Mouse (Mus musculus) forebrain, embryonic 12.5 days (tissue): ENCODE results near the gene Nlrp3. TPM values are rescaled to one million over a fixed set of nuclear protein-coding genes. Genes with fewer than 3 reads are reported as not detected.

Experiments
- ATAC-seq: fragments of 200-750 bp; cut with Nextera tagmentation; 2 replicates; pipeline ENCODE4 v1.8.0; 2017; ENCODE audit warnings: moderate TSS enrichment; ENCODE audit not compliant: low FRiP score
- H3K27ac ChIP-seq: fragments of 300-500 bp; sonication (generic); 2 replicates; pipeline ENCODE4 v1.5.1; 2016; ENCODE audit warnings: mild to moderate bottlenecking
- H3K27me3 ChIP-seq: fragments of 300-500 bp; sonication (generic); 2 replicates; pipeline ENCODE4 v1.6.1; 2016; ENCODE audit warnings: mild to moderate bottlenecking
- H3K36me3 ChIP-seq: fragments of 300-500 bp; sonication (generic); replicated peaks from 2 replicates; pipeline ENCODE4 v1.6.1; 2016; ENCODE audit warnings: mild to moderate bottlenecking
- H3K4me1 ChIP-seq: fragments of 300-500 bp; sonication (generic); 2 replicates; pipeline ENCODE4 v1.6.1; 2016
- H3K4me2 ChIP-seq: fragments of 300-500 bp; sonication (generic); 2 replicates; pipeline ENCODE4 v1.6.1; 2016; ENCODE audit warnings: mild to moderate bottlenecking, moderate library complexity
- H3K4me3 ChIP-seq: fragments of 300-500 bp; sonication (generic); replicated peaks from 2 replicates; pipeline ENCODE4 v1.5.1; 2016; ENCODE audit warnings: mild to moderate bottlenecking
- H3K9ac ChIP-seq: fragments of 300-500 bp; sonication (generic); 2 replicates; pipeline ENCODE4 v1.6.1; 2016; ENCODE audit warnings: mild to moderate bottlenecking
- H3K9me3 ChIP-seq: fragments of 300-500 bp; sonication (generic); 2 replicates; pipeline ENCODE4 v1.6.1; 2016
- WGBS: fragments of 180-500 bp; shearing (Covaris S2); methylation state at CpG from one replicate; pipeline ENCODE4 v1.1.7; 2016; 5-methylcytosine and 5-hydroxymethylcytosine counted together
- polyA plus RNA-seq: library from polyadenylated mRNA; unstranded; fragments of >200 nt; fragmentation: Nextera tagmentation; extraction: Ambion mirVana; gene quantifications from 2 replicates; pipeline ENCODE4 v1.2.1, GENCODE M21; 2016

Gene Nlrp3
- polyA plus RNA-seq, 1 experiment from 2014 or later: not detected

DNA sequence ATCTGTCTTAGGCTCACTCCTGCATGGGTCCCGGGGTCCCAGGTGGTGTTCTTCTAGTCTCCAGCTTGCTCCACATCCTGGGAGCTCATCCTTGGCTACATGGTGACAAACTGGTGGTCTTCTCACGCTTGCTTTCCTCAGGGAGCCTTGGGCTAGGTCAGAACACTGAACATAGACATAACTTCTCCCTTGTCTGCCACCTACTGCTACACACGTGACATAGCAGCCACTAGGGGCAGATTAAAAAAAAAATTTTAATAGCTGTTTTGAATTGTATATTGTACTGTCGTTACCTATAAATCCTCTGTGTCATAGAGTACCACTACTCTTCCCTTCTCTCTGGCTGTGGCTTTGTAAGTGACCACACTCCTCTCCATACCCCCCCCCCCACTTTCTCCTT lies 54.7 kb downstream of the Nlrp3 start:
- no peak for ATAC-seq
- Histone ChIP-seq H3K27ac (no peak overlapping the region), H3K36me3 (no peaks in the 10 kb centered on the region), H3K4me1 (no peaks in the 10 kb centered on the region), H3K4me2 (no peak overlapping the region), H3K4me3 (no peak overlapping the region), H3K9me3 (no peaks in the 10 kb centered on the region), H3K27me3 (no peaks in the 10 kb centered on the region), H3K9ac (no peak overlapping the region)
- 51% methylated on average over 4 of the region's 4 CpGs for WGBS

- Histone ChIP-seq H3K27me3 (no peaks in the 10 kb centered on the region), H3K4me3 (no peak overlapping the region), H3K36me3 (no peaks in the 10 kb centered on the region), H3K4me1 (no peaks in the 10 kb centered on the region), H3K9ac (no peak overlapping the region), H3K4me2 (no peak overlapping the region), H3K27ac (no peak overlapping the region), H3K9me3 (no peaks in the 10 kb centered on the region)
- ATAC-seq: no peak
- WGBS: 92% methylated on average over 8 of the region's 8 CpGs
Observed at GRCm38 (mm10) chr11:59596950-59597349, 55.6 kb downstream of the Nlrp3 start.

GRCm38 (mm10) chr11:59599211-59599610 lies 57.8 kb downstream of the Nlrp3 start:
- H3K4me1 ChIP-seq: no peaks in the 10 kb centered on the region
- no peaks in the 10 kb centered on the region for H3K9me3 ChIP-seq
- ATAC-seq: no peak
- no peak overlapping the region for H3K9ac ChIP-seq
- no peaks in the 10 kb centered on the region for H3K27me3 ChIP-seq
- no peak overlapping the region for H3K4me3 ChIP-seq
- H3K27ac ChIP-seq: no peak overlapping the region
- 81% methylated on average over 7 of the region's 7 CpGs for WGBS
- H3K36me3 ChIP-seq: no peaks in the 10 kb centered on the region
- no peak overlapping the region for H3K4me2 ChIP-seq

DNA sequence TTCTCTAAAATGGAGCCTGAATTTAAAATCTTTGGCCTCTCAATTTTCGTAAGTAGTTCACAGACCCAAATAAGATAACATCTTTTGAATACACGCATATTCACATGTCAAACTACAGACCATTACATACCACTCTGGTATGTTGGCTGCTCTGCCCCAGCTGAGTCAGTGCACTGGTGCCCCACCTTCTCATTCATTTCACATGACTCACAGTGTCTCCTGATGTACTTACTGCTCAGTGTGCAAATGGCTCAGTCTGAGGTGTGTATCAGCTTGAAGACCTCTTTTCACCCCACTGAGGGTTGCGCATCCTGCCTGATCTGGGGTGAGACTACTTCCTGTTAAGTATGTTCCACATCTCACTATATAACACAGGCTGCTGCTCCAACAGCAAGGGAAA lies 59.5 kb downstream of the Nlrp3 start:
- H3K9me3 ChIP-seq: no peaks in the 10 kb centered on the region
- no peak overlapping the region for H3K27ac ChIP-seq
- no peak overlapping the region for H3K4me2 ChIP-seq
- ATAC-seq: no peak
- H3K4me1 ChIP-seq: no peaks in the 10 kb centered on the region
- no peaks in the 10 kb centered on the region for H3K36me3 ChIP-seq
- no peak overlapping the region for H3K9ac ChIP-seq
- WGBS: 98% methylated on average over 3 of the region's 3 CpGs
- H3K4me3 ChIP-seq: no peak overlapping the region
- H3K27me3 ChIP-seq: no peaks in the 10 kb centered on the region

DNA sequence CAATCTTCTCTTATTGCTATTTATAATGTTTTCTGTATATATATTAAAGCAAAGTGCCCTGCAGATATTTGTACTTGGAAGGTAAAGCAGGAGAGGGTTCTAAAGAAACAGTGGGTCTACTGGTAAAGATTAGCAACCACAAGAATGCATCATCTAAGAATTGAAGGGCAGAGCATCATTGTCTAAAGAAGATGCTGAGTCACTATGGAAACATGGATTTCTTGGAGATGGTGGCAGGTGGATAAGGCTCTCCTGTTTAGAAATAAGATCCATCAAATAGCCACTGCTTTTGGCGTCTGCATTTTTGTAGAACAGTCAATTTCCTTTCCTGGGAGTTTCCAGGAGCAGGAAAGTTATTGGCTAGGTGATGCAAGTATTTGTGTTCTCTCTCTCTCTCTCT lies 60.9 kb downstream of the Nlrp3 start:
- Histone ChIP-seq H3K4me2 (no peak overlapping the region), H3K27ac (no peak overlapping the region), H3K9me3 (no peaks in the 10 kb centered on the region), H3K9ac (no peak overlapping the region), H3K4me1 (no peaks in the 10 kb centered on the region), H3K27me3 (no peaks in the 10 kb centered on the region), H3K36me3 (no peaks in the 10 kb centered on the region), H3K4me3 (no peak overlapping the region)
- ATAC-seq: no peak
- WGBS: 73% methylated on average over 1 of the region's 1 CpGs

GRCm38 (mm10) chr11:59611646-59612045 lies 70.3 kb downstream of the Nlrp3 start:
- H3K27ac ChIP-seq: no peak overlapping the region
- H3K4me3 ChIP-seq: no peak overlapping the region
- H3K27me3 ChIP-seq: no peaks in the 10 kb centered on the region
- no peaks in the 10 kb centered on the region for H3K9me3 ChIP-seq
- no peak for ATAC-seq
- no peak overlapping the region for H3K9ac ChIP-seq
- no peaks in the 10 kb centered on the region for H3K36me3 ChIP-seq
- no peak overlapping the region for H3K4me2 ChIP-seq
- no peaks in the 10 kb centered on the region for H3K4me1 ChIP-seq
- WGBS: 89% methylated on average over 5 of the region's 5 CpGs

- 63% methylated on average over 4 of the region's 4 CpGs for WGBS
- no peak overlapping the region for H3K4me3 ChIP-seq
- H3K9me3 ChIP-seq: no peaks in the 10 kb centered on the region
- H3K4me2 ChIP-seq: no peak overlapping the region
- H3K4me1 ChIP-seq: no peaks in the 10 kb centered on the region
- ATAC-seq: no peak
- H3K27me3 ChIP-seq: no peaks in the 10 kb centered on the region
- H3K36me3 ChIP-seq: no peaks in the 10 kb centered on the region
- no peak overlapping the region for H3K9ac ChIP-seq
- H3K27ac ChIP-seq: no peak overlapping the region
Observed at GRCm38 (mm10) chr11:59614120-59614519, 72.8 kb downstream of the Nlrp3 start.

Other genes with a start within 250 kb of the Nlrp3 start
- 4.9 and 5.3 TPM in 2 replicates for gene Wnt9a, start 234.6 kb upstream of the Nlrp3 start, polyA plus RNA-seq
- gene Prss38, start 165.9 kb upstream of the Nlrp3 start, polyA plus RNA-seq: not detected in 2 replicates
- gene Jmjd4, start 91.5 kb upstream of the Nlrp3 start, polyA plus RNA-seq: 13.3 and 15.6 TPM in 2 replicates
- 169 and 173 TPM in 2 replicates for gene Snap47, start 90.4 kb upstream of the Nlrp3 start, polyA plus RNA-seq
- 11.6 and 12.2 TPM in 2 replicates for gene Zfp867, start 69.1 kb upstream of the Nlrp3 start, polyA plus RNA-seq
- 29.6 and 34.9 TPM in 2 replicates for gene Zkscan17, start 14.8 kb upstream of the Nlrp3 start, polyA plus RNA-seq
- not detected in 2 replicates for gene Olfr222, start 34.7 kb downstream of the Nlrp3 start, polyA plus RNA-seq
- gene Olfr223, start 51.7 kb downstream of the Nlrp3 start, polyA plus RNA-seq: not detected in 2 replicates
- 39.9 and 77.3 TPM in 2 replicates for gene Mprip, start 119.7 kb downstream of the Nlrp3 start, polyA plus RNA-seq
- gene Pld6, start 246.1 kb downstream of the Nlrp3 start, polyA plus RNA-seq: 2.3 TPM in 2 replicates